Mouse (Mus musculus) hindbrain, postnatal 0 days (tissue): ENCODE results near the gene Gm20388. TPM values are rescaled to one million over a fixed set of nuclear protein-coding genes. Genes with fewer than 3 reads are reported as not detected.

Experiments used
- ATAC-seq: fragments of 200-750 bp; cut with Nextera tagmentation; 2 replicates; pipeline ENCODE4 v1.8.0; 2017; ENCODE audit warnings: mild to moderate bottlenecking, moderate TSS enrichment, moderate library complexity
- DNase-seq: peaks from one replicate; pipeline ENCODE4 v3.0.0-alpha.2; 2015; ENCODE audit warnings: low spot score
- H3K27ac ChIP-seq: fragments of 300-500 bp; sonication (generic); 2 replicates; pipeline ENCODE4 v1.5.1; 2014; ENCODE audit warnings: mild to moderate bottlenecking
- H3K27me3 ChIP-seq: fragments of 300-500 bp; sonication (generic); 2 replicates; pipeline ENCODE4 v1.6.1; 2014; ENCODE audit warnings: low read length, mixed read lengths; ENCODE audit not compliant: insufficient read depth
- H3K36me3 ChIP-seq: fragments of 300-500 bp; sonication (generic); 2 replicates; pipeline ENCODE4 v1.6.1; 2014; ENCODE audit warnings: low read length, mixed read lengths; ENCODE audit not compliant: insufficient read depth
- H3K4me1 ChIP-seq: fragments of 300-500 bp; sonication (generic); 2 replicates; pipeline ENCODE4 v1.6.1; 2014; ENCODE audit warnings: antibody characterized with exemption, low read length, mixed read lengths; ENCODE audit not compliant: insufficient read depth
- H3K4me2 ChIP-seq: fragments of 300-500 bp; sonication (generic); 2 replicates; pipeline ENCODE4 v1.6.1; 2014; ENCODE audit warnings: low read depth, mild to moderate bottlenecking, low read length, moderate library complexity, mixed read lengths
- H3K4me3 ChIP-seq: fragments of 300-500 bp; sonication (generic); 2 replicates; pipeline ENCODE4 v1.5.1; 2014; ENCODE audit warnings: low read length
- H3K9ac ChIP-seq: fragments of 300-500 bp; sonication (generic); replicated peaks from 2 replicates; pipeline ENCODE4 v1.6.1; 2014; ENCODE audit warnings: mild to moderate bottlenecking, low read length, moderate library complexity, mixed read lengths
- H3K9me3 ChIP-seq: fragments of 300-500 bp; sonication (generic); 2 replicates; pipeline ENCODE4 v1.6.1; 2016; ENCODE audit warnings: low read length, mixed read lengths
- CTCF ChIP-seq: IDR thresholded peaks from 2 replicates; pipeline ENCODE4 v1.5.1; 2016; ENCODE audit warnings: antibody characterized with exemption, control low read depth, low read depth
- WGBS: fragments of 180-500 bp; shearing (Covaris S2); extraction: QIAGEN DNeasy Blood & Tissue Kit; methylation state at CpG from one replicate; pipeline ENCODE4 v1.1.7; 2014; 5-methylcytosine and 5-hydroxymethylcytosine counted together
- polyA plus RNA-seq: library from polyadenylated mRNA; unstranded; fragments of >200 nt; fragmentation: Nextera tagmentation; extraction: Ambion mirVana; gene quantifications from 2 replicates; pipeline ENCODE4 v1.2.1, GENCODE M21; 2015
- total RNA-seq: library from RNA; depleted of rRNA; stranded (reverse); fragments of >200 nt; gene quantifications from 2 replicates; pipeline ENCODE4 v1.2.3, GENCODE M21; 2014

Gene Gm20388
- total and polyA plus RNA-seq, 2 experiments from 2014 or later: 71.3 TPM; not detected in 1

GRCm38 (mm10) chr8:121082218-121083092 is 1171.8 kb downstream of the Gm20388 start:
- Histone ChIP-seq H3K4me3 (peak overlapping the region; percentile 37), H3K9me3 (no peaks in the 10 kb centered on the region), H3K4me1 (no peaks in the 10 kb centered on the region), H3K27ac (no peak overlapping the region), H3K4me2 (peak overlapping the region; percentile 60), H3K36me3 (no peaks in the 10 kb centered on the region), H3K27me3 (peaks cover 98% of the 10 kb centered on the region), H3K9ac (no peak overlapping the region)
- WGBS: 1% methylated on average over 57 of the region's 57 CpGs
- ATAC-seq (no peak), DNase-seq (no peak)
- TF ChIP-seq CTCF: no peak

GRCm38 (mm10) chr8:121083093-121083935 is 1172.7 kb downstream of the Gm20388 start:
- no peaks in the 10 kb centered on the region for H3K36me3 ChIP-seq
- H3K27me3 ChIP-seq: peaks cover 92% of the 10 kb centered on the region
- no peak for TF ChIP-seq CTCF
- no peaks in the 10 kb centered on the region for H3K4me1 ChIP-seq
- no peaks in the 10 kb centered on the region for H3K9me3 ChIP-seq
- DNase-seq (peak; percentile 50), ATAC-seq (0 out of 2 replicates have a peak, but pooled peaks have one; percentile 36)
- peak overlapping the region; percentile 60 for H3K4me2 ChIP-seq
- H3K4me3 ChIP-seq: peak overlapping the region; percentile 37
- WGBS: under 1% methylated on average over 89 of the region's 89 CpGs
- H3K9ac ChIP-seq: 0 out of 2 replicates have a peak overlapping the region, but pooled peaks have one; percentile 9
- H3K27ac ChIP-seq: no peak overlapping the region

GRCm38 (mm10) chr8:121083936-121084209 is 1173.2 kb downstream of the Gm20388 start:
- ATAC-seq (no peak), DNase-seq (no peak)
- WGBS: 4% methylated on average over 14 of the region's 27 CpGs
- Histone ChIP-seq H3K4me2 (peak overlapping the region; percentile 60), H3K4me1 (no peaks in the 10 kb centered on the region), H3K27me3 (peaks cover 91% of the 10 kb centered on the region), H3K27ac (no peak overlapping the region), H3K9ac (0 out of 2 replicates have a peak overlapping the region, but pooled peaks have one; percentile 9), H3K36me3 (no peaks in the 10 kb centered on the region), H3K4me3 (peak overlapping the region; percentile 37), H3K9me3 (no peaks in the 10 kb centered on the region)
- TF ChIP-seq CTCF: no peak

GRCm38 (mm10) chr8:121084210-121084951 is 1173.7 kb downstream of the Gm20388 start, which contains the start of gene Foxf1:
Gene Foxf1, plus strand, starts transcription at chr8:121084386.
- DNase-seq (no peak), ATAC-seq (no peak)
- Histone ChIP-seq H3K27me3 (peaks cover 91% of the 10 kb centered on the region), H3K4me2 (peak within 1 kb of the TSS; percentile 60), H3K9me3 (no peaks in the 10 kb centered on the region), H3K27ac (no peak within 1 kb of the TSS), H3K9ac (0 out of 2 replicates have a peak within 1 kb of the TSS, but pooled peaks have one; percentile 9), H3K4me1 (no peaks in the 10 kb centered on the region), H3K4me3 (peak within 1 kb of the TSS; percentile 37), H3K36me3 (no peaks in the 10 kb centered on the region)
- TF ChIP-seq CTCF: no peak
- WGBS: under 1% methylated on average over 67 of the region's 83 CpGs

- Histone ChIP-seq H3K4me2 (peak overlapping the region; percentile 60), H3K4me3 (peak overlapping the region; percentile 37), H3K27me3 (peaks cover 88% of the 10 kb centered on the region), H3K36me3 (no peaks in the 10 kb centered on the region), H3K9me3 (no peaks in the 10 kb centered on the region), H3K9ac (no peak overlapping the region), H3K27ac (no peak overlapping the region), H3K4me1 (no peaks in the 10 kb centered on the region)
- DNase-seq (no peak), ATAC-seq (no peak)
- no peak for TF ChIP-seq CTCF
- WGBS: 4% methylated on average over 30 of the region's 30 CpGs
Observed at GRCm38 (mm10) chr8:121085011-121085410, 1174.4 kb downstream of the Gm20388 start.

GRCm38 (mm10) chr8:121085561-121085960 is 1174.9 kb downstream of the Gm20388 start:
- Histone ChIP-seq H3K4me2 (no peak overlapping the region), H3K27me3 (peaks cover 88% of the 10 kb centered on the region), H3K4me3 (no peak overlapping the region), H3K9ac (no peak overlapping the region), H3K27ac (no peak overlapping the region), H3K36me3 (no peaks in the 10 kb centered on the region), H3K4me1 (no peaks in the 10 kb centered on the region), H3K9me3 (no peaks in the 10 kb centered on the region)
- TF ChIP-seq CTCF: no peak
- 47% methylated on average over 3 of the region's 3 CpGs for whole genome bisulfite sequencing
- no peak for ATAC-seq
- DNase-seq: no peak
